Mouse (Mus musculus): ENCODE measurements around the gene Gm38394. TPM values are rescaled to one million over a fixed set of nuclear protein-coding genes. Genes with fewer than 3 reads are reported as not detected.

The Gm38394 gene
- polyA plus RNA-seq, 1 experiment from 2014 or later = 6.2 TPM

Other genes starting within 250 kb of the Gm38394 start
- gene Sox13, start 236.9 kb downstream of the Gm38394 start, polyA plus RNA-seq (2015; fragmentation: Nextera tagmentation; extraction: Ambion mirVana) = 5.2 and 5.6 TPM in 2 replicates
- 439 and 513 TPM in 2 replicates for gene Snrpe, start 51.0 kb downstream of the Gm38394 start, polyA plus RNA-seq (2015; fragmentation: Nextera tagmentation; extraction: Ambion mirVana)
- not detected in 2 replicates for gene Zbed6, start 433 bp downstream of the Gm38394 start, polyA plus RNA-seq (2015; fragmentation: Nextera tagmentation; extraction: Ambion mirVana)
- 0.63 and 1.1 TPM in 2 replicates for gene Lax1, start 28.8 kb upstream of the Gm38394 start, polyA plus RNA-seq (2015; fragmentation: Nextera tagmentation; extraction: Ambion mirVana)
- gene Atp2b4, start 139.7 kb upstream of the Gm38394 start, polyA plus RNA-seq (2015; fragmentation: Nextera tagmentation; extraction: Ambion mirVana) = 22.3 and 23.9 TPM in 2 replicates
- gene Optc, start 246.7 kb upstream of the Gm38394 start, polyA plus RNA-seq (2015; fragmentation: Nextera tagmentation; extraction: Ambion mirVana) = 1.9 and 2.7 TPM in 2 replicates